Mouse (Mus musculus) liver, adult 2 months (tissue): Measurements from ENCODE around the gene Gm17651.

Experiments used
- CTCF ChIP-seq: fragments of 200-500 bp; IDR thresholded peaks from 2 replicates; pipeline ENCODE4 v1.5.1; 2011; ENCODE audit warnings: low read depth, low read length, control low read depth
- POLR2A ChIP-seq: fragments of 200-500 bp; IDR thresholded peaks from 2 replicates; pipeline ENCODE4 v1.6.1; 2011; ENCODE audit warnings: low read length, control low read depth; ENCODE audit not compliant: insufficient read depth; ENCODE audit errors: extremely low read depth

GRCm38 (mm10) chr3:97666154-97666553, 8.3 kb downstream of the Gm17651 start:
- no peak for TF ChIP-seq CTCF
- TF ChIP-seq POLR2A: no peak
